Mouse (Mus musculus) brain, embryonic 14.5 days (tissue): ENCODE results near the gene Fbln2. TPM values are rescaled to one million over a fixed set of nuclear protein-coding genes. Genes with fewer than 3 reads are reported as not detected.

Experiments
- DNase-seq: peaks from one replicate; pipeline ENCODE4 v3.0.0-alpha.2; 2011; ENCODE audit warnings: low read depth
- CTCF ChIP-seq: fragments of 200-500 bp; IDR thresholded peaks from 2 replicates; pipeline ENCODE4 v1.5.1; 2012; ENCODE audit warnings: inconsistent platforms, mild to moderate bottlenecking, moderate library complexity, borderline replicate concordance; ENCODE audit not compliant: insufficient read depth, insufficient read length; ENCODE audit errors: extremely low read depth
- POLR2A ChIP-seq: fragments of 200-500 bp; IDR thresholded peaks from 2 replicates; pipeline ENCODE4 v1.6.1; 2012; ENCODE audit warnings: mild to moderate bottlenecking, inconsistent platforms, borderline replicate concordance; ENCODE audit not compliant: poor library complexity, insufficient read depth, insufficient read length, severe bottlenecking; ENCODE audit errors: extremely low read depth
- polyA plus RNA-seq: library from polyadenylated mRNA; depleted of rRNA; stranded (reverse); fragments of >200 nt; gene quantifications from 2 replicates; pipeline ENCODE4 v1.2.3, GENCODE M21; 2012

The Fbln2 gene
- polyA plus RNA-seq, 1 experiment = 40.5 TPM

DNA sequence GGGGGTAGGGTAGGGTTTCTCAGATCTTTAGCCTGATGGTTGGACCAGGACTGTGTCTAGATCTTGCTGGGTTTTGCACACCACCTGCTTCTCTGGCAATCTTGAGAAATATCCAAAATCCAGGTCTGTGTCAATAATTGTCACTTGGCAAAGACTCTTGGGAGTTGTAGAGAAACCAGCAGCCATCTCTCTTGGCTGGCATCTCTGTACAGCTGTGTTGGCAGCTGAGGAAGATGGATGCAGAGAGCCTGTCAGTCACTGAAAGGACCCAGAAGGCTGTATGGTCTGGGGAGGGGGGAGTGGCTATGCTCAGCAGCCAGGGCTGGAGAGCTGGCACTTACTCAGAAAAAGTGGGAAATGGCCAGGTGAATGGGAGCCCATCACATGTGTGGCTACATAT lies 7.8 kb downstream of the Fbln2 start:
- peak; percentile 68 for DNase-seq
- TF ChIP-seq POLR2A = no peak
- no peak for TF ChIP-seq CTCF

GRCm38 (mm10) chr6:91221094-91221493 lies 8.8 kb downstream of the Fbln2 start:
- TF ChIP-seq CTCF (no peak), POLR2A (no peak)
- no peak for DNase-seq

DNA sequence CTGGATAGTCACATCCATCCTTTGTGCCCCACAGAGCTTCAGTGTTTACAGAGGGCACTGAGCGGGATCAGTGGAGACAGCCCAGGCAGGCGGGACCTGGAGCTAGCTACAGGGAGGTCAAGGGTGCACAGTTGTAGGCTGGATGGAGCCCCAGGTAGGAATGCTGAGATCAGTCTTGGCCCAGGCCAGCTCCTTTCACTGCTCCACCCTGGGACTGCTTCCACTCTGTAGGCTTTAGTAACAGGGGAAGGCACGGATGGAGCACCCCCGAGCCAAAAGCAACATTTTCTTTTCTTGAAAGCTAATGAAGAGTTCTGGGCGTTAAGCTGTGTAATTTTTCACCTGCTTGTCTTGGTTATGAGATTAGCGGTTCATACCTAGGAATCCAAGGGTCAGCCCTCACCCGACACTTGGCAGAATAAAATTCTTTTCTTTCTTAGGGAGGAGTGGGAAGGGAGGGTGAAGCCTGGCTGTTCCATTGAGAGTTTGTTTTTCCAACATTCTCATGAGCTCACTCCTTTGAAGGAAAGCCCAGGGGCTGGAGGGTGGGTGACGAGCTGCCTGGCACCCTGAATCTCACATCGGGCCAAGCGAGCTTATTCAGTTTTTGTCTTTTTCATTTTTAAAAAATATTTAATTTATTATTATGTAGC lies 10.6 kb downstream of the Fbln2 start:
- DNase-seq = no peak
- TF ChIP-seq POLR2A = no peak
- TF ChIP-seq CTCF = no peak

GRCm38 (mm10) chr6:91224939-91225338 lies 12.7 kb downstream of the Fbln2 start:
- DNase-seq = no peak
- TF ChIP-seq POLR2A (no peak), CTCF (no peak)

DNA sequence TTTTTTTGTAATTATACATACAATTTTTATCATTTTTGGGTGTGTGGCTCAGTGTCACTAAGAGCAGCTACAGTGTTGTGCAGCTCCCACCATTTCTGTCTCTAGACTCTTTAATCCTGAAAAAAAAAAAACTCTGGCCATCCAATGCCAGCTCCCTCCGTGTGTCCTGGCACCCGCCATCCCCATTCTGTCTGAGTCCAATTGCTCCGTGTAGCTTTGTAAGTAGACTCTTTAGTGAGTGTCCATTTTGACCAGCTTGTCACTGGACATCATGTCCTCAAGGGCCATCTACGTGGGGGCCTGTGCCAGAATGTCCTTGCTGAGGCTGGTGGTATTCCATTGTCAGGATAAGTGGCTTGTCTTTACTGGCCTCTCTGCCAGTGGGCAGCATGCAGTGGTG lies 13.1 kb downstream of the Fbln2 start:
- no peak for DNase-seq

DNA sequence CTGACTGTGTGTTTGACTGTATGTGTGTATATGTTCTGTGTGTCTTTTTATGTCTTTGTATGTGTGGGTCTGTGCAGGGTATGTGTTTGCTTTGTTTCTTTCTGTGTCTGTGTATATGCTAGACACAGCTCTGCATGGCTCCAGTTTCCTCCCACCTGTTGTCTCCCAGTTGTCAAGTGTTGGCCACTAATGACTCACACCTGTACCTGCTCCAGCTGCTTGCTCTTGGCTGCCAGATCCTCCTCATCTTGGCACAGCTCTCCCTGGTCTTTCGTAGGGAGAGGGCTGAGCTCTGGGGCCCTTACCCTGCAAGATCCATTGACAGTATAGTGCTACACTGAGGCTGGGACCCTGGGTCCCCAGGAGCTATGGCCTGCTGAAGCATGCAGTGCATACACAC lies 13.8 kb downstream of the Fbln2 start:
- no peak for TF ChIP-seq POLR2A
- TF ChIP-seq CTCF = no peak
- DNase-seq = no peak

More for the DNA sequence above, 13.1 kb downstream of the Fbln2 start:
- TF ChIP-seq POLR2A = no peak
- TF ChIP-seq CTCF = no peak

GRCm38 (mm10) chr6:91228980-91229379 lies 16.7 kb downstream of the Fbln2 start:
- TF ChIP-seq POLR2A (no peak), CTCF (no peak)
- peak; percentile 23 for DNase-seq

DNA sequence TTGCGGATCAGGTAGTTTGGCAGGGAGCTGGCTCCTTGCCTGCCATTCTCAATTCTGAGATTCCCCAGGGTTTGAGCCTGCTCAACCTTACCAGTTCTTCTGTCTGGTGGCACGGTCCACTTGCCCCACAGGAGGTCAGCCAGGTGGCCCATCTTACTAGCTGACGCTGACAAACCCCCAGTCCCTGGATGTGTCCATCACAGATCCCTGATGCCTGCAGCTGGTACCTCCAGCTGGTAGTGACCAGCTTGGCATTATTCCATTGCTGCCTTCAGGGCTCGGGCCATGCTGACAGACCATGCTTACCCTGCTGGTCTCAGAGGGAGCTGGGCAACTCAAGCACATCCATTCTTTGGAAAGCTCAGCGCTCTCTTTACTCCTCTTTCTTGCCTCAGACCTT lies 18.7 kb downstream of the Fbln2 start:
- TF ChIP-seq CTCF (no peak), POLR2A (no peak)
- no peak for DNase-seq

DNA sequence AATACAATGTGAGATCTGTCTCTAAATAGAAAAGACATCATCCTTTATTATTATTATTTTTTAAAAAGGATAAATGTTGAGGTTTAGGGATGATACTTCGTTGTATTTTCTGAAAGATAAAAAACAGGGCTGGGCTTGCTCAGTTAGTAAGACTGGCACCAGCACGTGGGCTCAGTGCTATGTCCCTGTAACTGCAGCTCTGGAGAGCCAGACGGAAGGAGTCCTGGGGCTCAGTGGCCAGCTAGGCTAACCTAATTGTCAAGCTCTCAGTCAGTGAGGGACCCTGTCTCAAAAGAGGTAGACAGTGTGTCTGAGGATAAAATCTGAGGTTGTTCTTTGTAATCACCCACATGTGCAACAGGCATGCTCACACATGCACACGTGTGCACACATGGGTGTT lies 19.3 kb downstream of the Fbln2 start:
- no peak for TF ChIP-seq CTCF
- TF ChIP-seq POLR2A = no peak
- no peak for DNase-seq

DNA sequence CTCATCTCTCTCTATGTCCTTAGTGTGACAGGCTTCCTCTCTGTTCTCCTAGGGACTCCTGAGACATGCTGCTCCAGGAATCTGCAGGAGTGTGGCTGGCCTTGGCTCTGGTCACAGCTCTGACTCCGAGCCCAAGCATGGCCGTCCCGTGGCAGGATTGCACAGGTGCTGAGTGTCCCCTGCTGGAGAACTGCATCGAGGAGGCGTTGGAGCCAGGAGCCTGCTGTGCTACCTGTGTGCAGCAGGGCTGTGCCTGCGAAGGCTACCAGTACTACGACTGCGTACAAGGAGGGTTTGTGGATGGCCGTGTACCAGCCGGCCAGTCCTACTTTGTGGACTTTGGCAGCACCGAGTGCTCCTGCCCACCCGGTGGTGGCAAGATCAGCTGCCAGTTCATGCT lies 20.8 kb downstream of the Fbln2 start:
- TF ChIP-seq CTCF (no peak), POLR2A (no peak)
- no peak for DNase-seq

DNA sequence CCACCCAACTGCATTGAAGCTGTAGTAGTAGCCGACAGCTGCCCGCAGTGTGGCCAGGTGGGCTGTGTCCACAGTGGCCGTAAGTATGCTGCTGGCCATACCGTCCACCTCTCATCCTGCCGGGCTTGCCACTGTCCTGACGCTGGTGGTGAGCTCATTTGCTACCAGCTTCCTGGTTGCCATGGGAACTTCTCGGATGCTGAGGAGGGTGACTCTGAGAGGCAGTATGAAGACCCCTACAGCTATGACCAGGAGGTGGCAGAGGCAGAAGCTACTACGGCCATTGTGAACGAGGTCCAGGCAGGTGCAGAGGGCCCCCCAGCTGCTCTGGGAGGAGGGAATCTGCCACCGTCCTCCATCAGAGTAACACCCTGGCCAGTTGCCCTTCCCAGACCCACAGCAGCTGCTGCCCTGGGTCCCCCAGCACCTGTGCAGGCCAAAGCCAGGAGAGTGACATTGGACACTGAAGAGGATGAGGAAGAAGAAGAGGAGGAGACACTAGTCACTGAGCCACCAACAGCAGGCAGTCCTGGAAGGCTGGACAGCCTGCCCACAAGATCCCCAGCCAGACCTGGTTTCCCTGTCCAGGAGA lies 21.3 kb downstream of the Fbln2 start:
- TF ChIP-seq POLR2A = no peak
- DNase-seq = no peak

DNA sequence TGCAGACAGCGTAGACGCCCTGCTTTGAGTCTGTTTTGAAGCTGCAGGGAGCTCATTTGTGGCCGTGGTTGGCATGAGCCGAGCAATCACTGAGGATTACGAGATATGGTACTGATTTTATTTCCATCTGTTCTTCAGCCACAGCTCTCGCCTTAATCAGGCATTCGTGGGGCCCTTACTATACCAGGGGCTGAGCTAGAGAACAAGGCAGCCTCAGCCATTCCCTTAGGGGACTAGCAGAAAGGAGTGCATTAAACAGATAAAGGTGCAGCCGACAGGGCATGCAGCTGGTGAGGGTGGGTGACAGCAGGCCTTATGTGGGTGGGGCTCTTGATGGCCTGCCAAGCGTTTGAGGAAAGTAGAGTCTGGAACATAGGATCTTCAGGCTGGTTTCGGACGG lies 23.8 kb downstream of the Fbln2 start:
- TF ChIP-seq CTCF (no peak), POLR2A (no peak)
- DNase-seq = peak; percentile 47
